Mouse (Mus musculus) lung, embryonic 16.5 days (tissue): ENCODE measurements around the gene Ggt1. TPM values are rescaled to one million over a fixed set of nuclear protein-coding genes. Genes with fewer than 3 reads are reported as not detected.

Experiments used
- ATAC-seq: fragments of 200-750 bp; cut with Nextera tagmentation; 2 replicates; pipeline ENCODE4 v1.8.0; 2017; ENCODE audit warnings: low read depth, mild to moderate bottlenecking, moderate library complexity
- H3K27ac ChIP-seq: fragments of 300-500 bp; sonication (generic); 2 replicates; pipeline ENCODE4 v1.5.1; 2014; ENCODE audit warnings: mild to moderate bottlenecking, control low read depth, low read length
- H3K27me3 ChIP-seq: fragments of 300-500 bp; sonication (generic); 2 replicates; pipeline ENCODE4 v1.6.1; 2014; ENCODE audit warnings: low read depth, low read length, mixed read lengths; ENCODE audit not compliant: control insufficient read depth, insufficient read depth
- H3K36me3 ChIP-seq: fragments of 300-500 bp; sonication (generic); 2 replicates; pipeline ENCODE4 v1.6.1; 2014; ENCODE audit warnings: low read length; ENCODE audit not compliant: control insufficient read depth, insufficient read depth
- H3K4me1 ChIP-seq: fragments of 300-500 bp; sonication (generic); replicated peaks from 2 replicates; pipeline ENCODE4 v1.6.1; 2014; ENCODE audit warnings: low read length, mixed read lengths; ENCODE audit not compliant: control insufficient read depth, insufficient read depth
- H3K4me2 ChIP-seq: fragments of 300-500 bp; sonication (generic); 2 replicates; pipeline ENCODE4 v1.6.1; 2014; ENCODE audit warnings: low read depth, low read length, control low read depth
- H3K4me3 ChIP-seq: fragments of 300-500 bp; sonication (generic); 2 replicates; pipeline ENCODE4 v1.5.1; 2014; ENCODE audit warnings: mild to moderate bottlenecking, low read length, control low read depth
- H3K9ac ChIP-seq: fragments of 300-500 bp; sonication (generic); 2 replicates; pipeline ENCODE4 v1.6.1; 2014; ENCODE audit warnings: low read length, control low read depth
- H3K9me3 ChIP-seq: fragments of 300-500 bp; sonication (generic); 2 replicates; pipeline ENCODE4 v1.6.1; 2016; ENCODE audit warnings: low read length; ENCODE audit not compliant: control insufficient read depth
- WGBS: fragments of 180-500 bp; shearing (Covaris S2); extraction: QIAGEN DNeasy Blood & Tissue Kit; methylation state at CpG from one replicate; pipeline ENCODE4 v1.1.7; 2014; 5-methylcytosine and 5-hydroxymethylcytosine counted together
- polyA plus RNA-seq: library from polyadenylated mRNA; unstranded; fragments of >200 nt; fragmentation: Nextera tagmentation; extraction: Ambion mirVana; gene quantifications from 2 replicates; pipeline ENCODE4 v1.2.1, GENCODE M21; 2015

The Ggt1 gene
- 1.7 and 2.3 TPM in 2 replicates for polyA plus RNA-seq

GRCm38 (mm10) chr10:75561071-75561654 is at the start of gene Ggt1:
TSS of gene Ggt1 (plus strand) at chr10:75561604.
- ATAC-seq, result no peak
- Histone ChIP-seq H3K27me3 (peaks cover 22% of the 10 kb centered on the region), H3K4me3 (no peak within 1 kb of the TSS), H3K27ac (no peak within 1 kb of the TSS), H3K9me3 (no peaks in the 10 kb centered on the region), H3K9ac (peak within 1 kb of the TSS; percentile 66; the same call in 1 of the 2 replicates), H3K4me2 (no peak within 1 kb of the TSS; the same call in 1 of the 2 replicates), H3K36me3 (no peaks in the 10 kb centered on the region), H3K4me1 (peaks cover 14% of the 10 kb centered on the region; the same call in 1 of the 2 replicates)
- 51% methylated on average over 10 of the region's 10 CpGs for WGBS

DNA sequence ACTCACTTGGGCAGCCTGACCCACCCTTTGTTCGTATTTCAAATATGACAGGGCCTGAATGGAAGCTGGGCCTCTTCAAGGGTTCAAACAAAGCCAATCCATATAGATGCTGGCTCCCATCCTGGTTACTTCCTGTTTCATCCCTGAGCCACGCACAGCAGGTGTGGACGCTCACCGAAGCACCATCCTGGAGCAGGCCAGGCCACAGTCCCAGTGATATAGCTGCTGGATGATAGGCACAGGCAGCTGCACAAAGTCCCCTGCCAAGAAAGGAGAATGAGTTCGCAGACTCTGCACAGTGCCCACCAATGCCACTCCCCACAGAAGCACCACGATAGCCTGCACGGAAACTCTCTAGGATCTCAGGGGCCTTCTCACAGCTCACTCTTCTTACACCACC is 49.5 kb upstream of the Ggt1 start:
- WGBS, result 87% methylated on average over 7 of the region's 7 CpGs
- Histone ChIP-seq H3K27ac (no peak overlapping the region), H3K4me1 (peaks cover 9% of the 10 kb centered on the region), H3K36me3 (peaks cover 25% of the 10 kb centered on the region), H3K4me2 (no peak overlapping the region), H3K9me3 (no peaks in the 10 kb centered on the region), H3K4me3 (no peak overlapping the region), H3K9ac (no peak overlapping the region), H3K27me3 (no peaks in the 10 kb centered on the region)
- no peak for ATAC-seq

GRCm38 (mm10) chr10:75512796-75513195 is 48.6 kb upstream of the Ggt1 start:
- Histone ChIP-seq H3K4me2 (no peak overlapping the region), H3K4me3 (no peak overlapping the region), H3K36me3 (peaks cover 22% of the 10 kb centered on the region), H3K9me3 (no peaks in the 10 kb centered on the region), H3K9ac (no peak overlapping the region), H3K27ac (no peak overlapping the region), H3K27me3 (no peaks in the 10 kb centered on the region), H3K4me1 (peaks cover 9% of the 10 kb centered on the region)
- ATAC-seq, result no peak
- 86% methylated on average over 7 of the region's 7 CpGs for WGBS

DNA sequence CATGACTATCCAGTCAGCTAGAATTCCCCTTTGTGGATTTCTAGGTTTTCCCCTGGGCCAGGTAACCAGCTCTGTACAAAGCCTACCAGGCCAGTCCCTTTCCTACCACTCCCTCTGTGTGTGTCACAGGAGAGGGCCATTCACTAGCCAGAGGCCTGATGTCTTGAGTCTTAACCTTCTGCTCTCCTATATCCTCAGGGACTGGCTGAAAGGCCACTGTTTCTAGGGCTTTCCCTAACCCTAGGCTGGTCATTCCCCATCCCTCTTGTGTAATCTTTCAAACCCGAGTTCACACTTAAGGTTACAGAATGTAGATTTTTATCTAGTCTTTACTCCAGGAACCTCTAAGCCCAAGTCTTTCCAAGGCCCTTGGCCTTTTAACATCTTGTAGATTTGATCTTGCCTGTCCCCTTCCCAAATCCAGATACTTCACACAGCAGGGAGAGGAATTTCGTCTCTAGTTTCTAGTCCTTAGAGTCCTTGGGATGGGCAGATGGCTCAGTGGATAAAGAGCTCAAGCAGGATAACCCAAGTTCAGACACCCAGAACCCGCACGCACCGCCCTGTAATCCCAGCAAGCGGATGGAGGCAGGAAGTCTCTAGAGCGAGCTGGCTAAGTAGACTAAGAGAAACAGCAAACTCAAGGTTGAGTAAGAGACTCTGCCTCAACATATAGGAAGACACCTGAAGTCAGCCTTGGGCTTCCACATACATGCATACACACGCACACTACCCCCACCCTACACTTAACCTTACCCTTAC is 47.9 kb upstream of the Ggt1 start:
- peaks cover 9% of the 10 kb centered on the region for H3K4me1 ChIP-seq
- no peak overlapping the region for H3K4me3 ChIP-seq
- H3K9me3 ChIP-seq, result no peaks in the 10 kb centered on the region
- no peak overlapping the region for H3K27ac ChIP-seq
- WGBS, result 91% methylated on average over 8 of the region's 8 CpGs
- no peak overlapping the region for H3K9ac ChIP-seq
- ATAC-seq, result no peak
- H3K36me3 ChIP-seq, result peaks cover 17% of the 10 kb centered on the region
- H3K4me2 ChIP-seq, result no peak overlapping the region
- no peaks in the 10 kb centered on the region for H3K27me3 ChIP-seq

DNA sequence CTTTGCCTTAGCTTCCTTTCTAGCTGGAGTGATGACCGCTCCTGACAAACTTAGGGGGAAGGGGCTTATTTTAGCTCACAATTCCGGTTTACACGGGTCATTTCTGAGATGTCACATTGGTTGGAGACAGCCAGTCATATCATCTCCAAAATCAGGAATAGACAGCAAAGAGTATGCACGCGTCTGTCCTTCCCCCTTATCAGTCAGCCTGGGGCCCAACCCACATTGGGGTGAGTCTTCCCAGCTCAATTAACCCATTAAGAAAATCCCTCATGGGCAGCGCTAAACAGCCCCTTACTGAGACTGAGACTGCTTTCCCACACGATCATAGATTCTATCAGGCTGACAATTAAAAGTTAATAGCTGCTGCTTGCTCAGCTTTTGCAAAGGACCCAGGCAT is 47.0 kb upstream of the Ggt1 start:
- no peak for ATAC-seq
- peaks cover 12% of the 10 kb centered on the region for H3K36me3 ChIP-seq
- H3K9me3 ChIP-seq, result no peaks in the 10 kb centered on the region
- no peak overlapping the region for H3K9ac ChIP-seq
- no peak overlapping the region for H3K4me3 ChIP-seq
- H3K27me3 ChIP-seq, result no peaks in the 10 kb centered on the region
- 59% methylated on average over 7 of the region's 7 CpGs for WGBS
- peaks cover 18% of the 10 kb centered on the region for H3K4me1 ChIP-seq
- no peak overlapping the region for H3K4me2 ChIP-seq
- H3K27ac ChIP-seq, result no peak overlapping the region

DNA sequence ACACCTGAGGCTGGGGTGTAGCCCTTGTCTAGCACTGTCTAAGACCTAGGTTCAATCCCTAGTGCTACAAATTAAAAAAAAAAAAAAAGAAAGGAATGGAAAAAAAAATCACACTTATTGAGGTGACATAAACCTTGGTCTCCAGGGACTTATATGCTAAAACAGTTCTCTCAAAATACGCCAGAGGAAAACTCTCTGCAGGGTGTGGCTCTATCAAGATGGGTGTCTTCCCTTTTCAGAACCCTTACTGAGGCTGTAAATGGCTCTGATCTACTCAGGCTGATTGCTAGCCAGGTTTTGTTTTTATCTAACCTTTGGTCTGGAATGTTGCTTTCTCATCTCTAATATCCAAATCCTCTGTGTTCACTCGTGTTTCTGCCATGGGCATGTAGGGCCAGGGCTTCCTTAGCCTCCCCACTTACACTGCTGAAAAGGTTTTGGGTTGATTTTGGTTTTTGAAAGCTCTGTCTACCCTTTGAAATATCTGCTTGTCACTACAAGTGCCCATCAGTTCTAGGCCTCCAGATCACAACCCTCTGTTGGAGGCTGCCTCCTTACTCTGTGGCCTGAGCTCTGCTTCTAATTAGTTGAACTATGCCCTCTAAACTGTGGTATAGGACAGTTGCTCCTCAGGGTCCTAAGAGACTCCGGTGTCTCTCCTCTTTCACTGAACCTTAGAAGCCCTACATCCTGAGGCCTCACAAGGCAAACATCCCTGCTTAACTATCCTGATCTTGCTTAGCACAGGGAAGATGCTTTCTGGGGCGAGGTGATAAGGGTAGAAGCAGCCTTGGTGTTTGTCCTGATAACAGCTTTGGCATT is 46.0 kb upstream of the Ggt1 start:
- peaks cover 18% of the 10 kb centered on the region for H3K4me1 ChIP-seq
- 73% methylated on average over 4 of the region's 4 CpGs for WGBS
- H3K27ac ChIP-seq, result no peak overlapping the region
- peaks cover 9% of the 10 kb centered on the region; the same call in 1 of the 2 replicates for H3K36me3 ChIP-seq
- H3K4me3 ChIP-seq, result peak overlapping the region; percentile 86; the same call in 1 of the 2 replicates
- H3K27me3 ChIP-seq, result no peaks in the 10 kb centered on the region
- ATAC-seq, result no peak
- H3K9ac ChIP-seq, result peak overlapping the region; percentile 94
- H3K4me2 ChIP-seq, result peak overlapping the region; percentile 76
- H3K9me3 ChIP-seq, result no peaks in the 10 kb centered on the region

DNA sequence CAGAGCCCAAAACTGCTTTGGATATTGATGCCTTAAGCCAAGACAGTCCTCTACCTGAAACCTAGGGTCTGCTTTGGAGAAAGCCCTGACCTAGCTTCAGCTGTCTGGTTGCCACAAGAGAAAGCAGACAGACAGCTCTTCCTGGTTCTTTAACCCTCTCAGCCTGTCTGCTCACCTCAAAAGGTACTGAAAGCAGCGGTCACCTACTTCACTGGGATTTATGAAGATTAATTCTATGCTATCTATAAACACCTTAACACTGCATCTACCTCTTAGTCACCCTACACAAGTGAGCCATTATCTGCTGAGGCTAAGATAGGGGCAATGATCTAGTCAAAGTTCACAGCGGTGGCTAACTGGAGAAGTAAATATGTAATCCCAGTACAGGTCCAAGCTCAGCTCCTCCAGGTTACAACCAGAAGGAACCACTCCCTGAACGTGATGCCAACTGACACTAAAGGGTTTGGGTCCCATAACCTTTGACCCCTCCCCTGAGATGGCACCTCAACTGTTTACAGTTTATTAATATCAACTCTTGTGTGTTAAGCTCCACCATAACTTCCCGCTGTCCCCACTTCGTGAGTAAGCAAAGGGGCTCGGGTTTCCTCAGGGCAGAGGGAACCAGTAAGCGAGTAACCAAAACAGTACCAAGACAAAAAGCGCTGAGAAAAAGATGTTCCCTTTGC is 45.2 kb upstream of the Ggt1 start:
- Histone ChIP-seq H3K4me1 (peaks cover 18% of the 10 kb centered on the region), H3K4me2 (peak overlapping the region; percentile 76), H3K9ac (peak overlapping the region; percentile 94), H3K27me3 (no peaks in the 10 kb centered on the region), H3K27ac (peak overlapping the region; percentile 99), H3K4me3 (peak overlapping the region; percentile 86), H3K9me3 (no peaks in the 10 kb centered on the region), H3K36me3 (peaks cover 10% of the 10 kb centered on the region)
- WGBS, result 21% methylated on average over 8 of the region's 8 CpGs
- ATAC-seq, result no peak

DNA sequence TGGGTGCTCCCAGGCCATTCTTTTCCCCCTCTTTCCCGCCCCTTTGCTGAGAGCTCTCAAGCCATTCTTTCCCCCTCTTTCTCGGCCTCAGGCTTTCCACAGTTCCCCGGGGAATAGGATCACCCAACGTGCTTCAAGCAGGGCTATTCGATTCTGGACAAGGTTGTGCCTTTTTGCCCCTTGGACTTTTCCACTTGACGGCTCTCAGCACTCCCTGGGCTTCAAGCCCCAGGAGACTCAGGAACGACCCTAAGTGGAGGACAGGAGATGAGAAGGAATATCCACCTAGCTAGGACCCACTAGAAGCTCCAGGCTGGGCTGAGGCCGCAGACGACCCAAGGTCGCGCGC is 44.7 kb upstream of the Ggt1 start:
- Histone ChIP-seq H3K4me1 (peaks cover 18% of the 10 kb centered on the region), H3K9ac (peak overlapping the region; percentile 94), H3K27ac (peak overlapping the region; percentile 99), H3K4me2 (peak overlapping the region; percentile 76), H3K36me3 (peaks cover 12% of the 10 kb centered on the region), H3K9me3 (no peaks in the 10 kb centered on the region), H3K4me3 (peak overlapping the region; percentile 86), H3K27me3 (no peaks in the 10 kb centered on the region)
- no peak for ATAC-seq
- WGBS, result under 1% methylated on average over 12 of the region's 12 CpGs
